Mouse (Mus musculus) limb, embryonic 14.5 days (tissue): ENCODE results near the gene Mak. TPM values are rescaled to one million over a fixed set of nuclear protein-coding genes. Genes with fewer than 3 reads are reported as not detected.

ENCODE experiments used
- ATAC-seq: fragments of 200-750 bp; cut with Nextera tagmentation; 2 replicates; pipeline ENCODE4 v1.8.0; 2017; ENCODE audit warnings: low read depth, moderate number of reproducible peaks, moderate TSS enrichment; ENCODE audit not compliant: low FRiP score
- DNase-seq: peaks from one replicate; pipeline ENCODE4 v3.0.0-alpha.2; 2015; ENCODE audit warnings: low spot score
- H3K27ac ChIP-seq: fragments of 300-500 bp; sonication (generic); replicated peaks from 2 replicates; pipeline ENCODE4 v1.5.1; 2014; ENCODE audit warnings: low read depth, mild to moderate bottlenecking, low read length, moderate library complexity, mixed read lengths
- H3K27me3 ChIP-seq: fragments of 300-500 bp; sonication (generic); 2 replicates; pipeline ENCODE4 v1.6.1; 2014; ENCODE audit warnings: low read length, mixed read lengths; ENCODE audit not compliant: control insufficient read depth, insufficient read depth
- H3K36me3 ChIP-seq: fragments of 300-500 bp; sonication (generic); 2 replicates; pipeline ENCODE4 v1.6.1; 2014; ENCODE audit warnings: mild to moderate bottlenecking, low read length, moderate library complexity, mixed read lengths; ENCODE audit not compliant: control insufficient read depth, insufficient read depth
- H3K4me1 ChIP-seq: fragments of 300-500 bp; sonication (generic); 2 replicates; pipeline ENCODE4 v1.6.1; 2014; ENCODE audit warnings: antibody characterized with exemption, low read length, mixed read lengths; ENCODE audit not compliant: control insufficient read depth, insufficient read depth
- H3K4me2 ChIP-seq: fragments of 300-500 bp; sonication (generic); replicated peaks from 2 replicates; pipeline ENCODE4 v1.6.1; 2014; ENCODE audit warnings: low read depth, mild to moderate bottlenecking, low read length, moderate library complexity; ENCODE audit not compliant: severe bottlenecking
- H3K4me3 ChIP-seq: fragments of 300-500 bp; sonication (generic); replicated peaks from 2 replicates; pipeline ENCODE4 v1.5.1; 2014; ENCODE audit warnings: low read length
- H3K9ac ChIP-seq: fragments of 300-500 bp; sonication (generic); 2 replicates; pipeline ENCODE4 v1.6.1; 2014; ENCODE audit warnings: mild to moderate bottlenecking, low read depth, low read length, moderate library complexity; ENCODE audit not compliant: severe bottlenecking
- H3K9me3 ChIP-seq: fragments of 300-500 bp; sonication (generic); 2 replicates; pipeline ENCODE4 v1.6.1; 2016; ENCODE audit warnings: low read length; ENCODE audit not compliant: control insufficient read depth
- POLR2A ChIP-seq: fragments of 200-500 bp; IDR thresholded peaks from 2 replicates; pipeline ENCODE4 v1.8.0; 2012; ENCODE audit warnings: inconsistent platforms, mild to moderate bottlenecking, moderate library complexity, borderline replicate concordance; ENCODE audit not compliant: insufficient read depth, insufficient read length; ENCODE audit errors: extremely low read depth
- WGBS: fragments of 180-500 bp; shearing (Covaris S2); extraction: QIAGEN DNeasy Blood & Tissue Kit; methylation state at CpG from one replicate; pipeline ENCODE4 v1.1.7; 2014; 5-methylcytosine and 5-hydroxymethylcytosine counted together
- polyA plus RNA-seq, 2 experiments: library from polyadenylated mRNA; depleted of rRNA in 1 of 2; stranded (reverse) in 1 of 2; unstranded in 1 of 2; fragments of >200 nt; fragmentation: Nextera tagmentation in 1 of 2; extraction: Ambion mirVana in 1 of 2; gene quantifications; 2 replicates each; pipeline versions ENCODE4 v1.2.1 to v1.2.3; 2012 to 2014

The Mak gene
- polyA plus RNA-seq, 2 experiments: 0.23 to 0.64 TPM

- Histone ChIP-seq H3K4me3 (no peak overlapping the region), H3K9me3 (no peaks in the 10 kb centered on the region), H3K4me1 (peaks cover 6% of the 10 kb centered on the region), H3K4me2 (no peak overlapping the region), H3K9ac (no peak overlapping the region), H3K36me3 (peaks cover 44% of the 10 kb centered on the region), H3K27me3 (no peaks in the 10 kb centered on the region), H3K27ac (no peak overlapping the region)
- no peak for TF ChIP-seq POLR2A
- no peak for ATAC-seq
- no peak for DNase-seq
- WGBS: 89% methylated on average over 13 of the region's 13 CpGs
Observed at GRCm38 (mm10) chr13:41022099-41022498, 57.4 kb downstream of the Mak start.

GRCm38 (mm10) chr13:41021607-41022006, 57.9 kb downstream of the Mak start:
- Histone ChIP-seq H3K9me3 (no peaks in the 10 kb centered on the region), H3K9ac (no peak overlapping the region)
- WGBS: 90% methylated on average over 6 of the region's 6 CpGs

GRCm38 (mm10) chr13:41020494-41020893, 59.0 kb downstream of the Mak start:
- TF ChIP-seq POLR2A: no peak
- 78% methylated on average over 7 of the region's 7 CpGs for WGBS
- no peak for DNase-seq
- peaks cover 44% of the 10 kb centered on the region for H3K36me3 ChIP-seq
- no peaks in the 10 kb centered on the region for H3K9me3 ChIP-seq
- H3K4me2 ChIP-seq: no peak overlapping the region
- peaks cover 8% of the 10 kb centered on the region for H3K4me1 ChIP-seq
- no peak for ATAC-seq
- no peak overlapping the region for H3K27ac ChIP-seq
- H3K27me3 ChIP-seq: no peaks in the 10 kb centered on the region
- H3K9ac ChIP-seq: no peak overlapping the region
- no peak overlapping the region for H3K4me3 ChIP-seq

More at GRCm38 (mm10) chr13:41021607-41022006, 57.9 kb downstream of the Mak start:
- H3K4me3 ChIP-seq: no peak overlapping the region
- no peaks in the 10 kb centered on the region for H3K27me3 ChIP-seq
- H3K27ac ChIP-seq: no peak overlapping the region
- ATAC-seq (no peak), DNase-seq (no peak)
- TF ChIP-seq POLR2A: no peak
- peaks cover 8% of the 10 kb centered on the region for H3K4me1 ChIP-seq
- peaks cover 44% of the 10 kb centered on the region for H3K36me3 ChIP-seq
- no peak overlapping the region for H3K4me2 ChIP-seq

- Histone ChIP-seq H3K27ac (no peak overlapping the region), H3K4me3 (no peak overlapping the region), H3K9me3 (no peaks in the 10 kb centered on the region), H3K4me1 (peaks cover 8% of the 10 kb centered on the region), H3K9ac (no peak overlapping the region), H3K4me2 (no peak overlapping the region), H3K27me3 (no peaks in the 10 kb centered on the region), H3K36me3 (peaks cover 43% of the 10 kb centered on the region)
- no peak for TF ChIP-seq POLR2A
- ATAC-seq (no peak), DNase-seq (no peak)
- WGBS: 92% methylated on average over 13 of the region's 13 CpGs
Observed at GRCm38 (mm10) chr13:41018756-41019591, 60.5 kb downstream of the Mak start.

- 84% methylated on average over 9 of the region's 9 CpGs for WGBS
- no peak for TF ChIP-seq POLR2A
- peaks cover 8% of the 10 kb centered on the region for H3K4me1 ChIP-seq
- H3K27ac ChIP-seq: no peak overlapping the region
- H3K9ac ChIP-seq: no peak overlapping the region
- H3K36me3 ChIP-seq: peaks cover 36% of the 10 kb centered on the region
- ATAC-seq (no peak), DNase-seq (no peak)
- H3K9me3 ChIP-seq: no peaks in the 10 kb centered on the region
- no peak overlapping the region for H3K4me2 ChIP-seq
- no peaks in the 10 kb centered on the region for H3K27me3 ChIP-seq
- H3K4me3 ChIP-seq: no peak overlapping the region
Observed at GRCm38 (mm10) chr13:41018236-41018635, 61.3 kb downstream of the Mak start.
